Mouse (Mus musculus): Measurements from ENCODE around the gene Hbp1. TPM values are rescaled to one million over a fixed set of nuclear protein-coding genes. Genes with fewer than 3 reads are reported as not detected.

Gene Hbp1
- polyA plus RNA-seq, 1 experiment from 2014 or later = 132 TPM

- Histone ChIP-seq H3K4me2 (replicated peaks; ENCODE audit: low read depth, low read length) (no peak overlapping the region), H3K9ac (replicated peaks; ENCODE audit: low read length) (no peak overlapping the region), H3K27me3 (ENCODE audit: insufficient read depth, low read length) (no peaks in the 10 kb centered on the region), H3K4me1 (ENCODE audit: insufficient read depth, low read length) (no peaks in the 10 kb centered on the region), H3K36me3 (ENCODE audit: insufficient read depth, low read length) (no peaks in the 10 kb centered on the region), H3K27ac (ENCODE audit: low read length) (no peak overlapping the region), H3K9me3 (ENCODE audit: low read length) (no peaks in the 10 kb centered on the region), H3K4me3 (ENCODE audit: low read length) (no peak overlapping the region)
- no peak for ATAC-seq (ENCODE audit: low FRiP score, low TSS enrichment)
- WGBS = 86% methylated on average over 6 of the region's 6 CpGs
Observed at GRCm38 (mm10) chr12:31964074-31964473, 13.7 kb upstream of the Hbp1 start.

- Histone ChIP-seq H3K4me1 (ENCODE audit: insufficient read depth, low read length) (no peaks in the 10 kb centered on the region), H3K27me3 (ENCODE audit: insufficient read depth, low read length) (no peaks in the 10 kb centered on the region), H3K27ac (ENCODE audit: low read length) (no peak overlapping the region), H3K9ac (replicated peaks; ENCODE audit: low read length) (no peak overlapping the region), H3K36me3 (ENCODE audit: insufficient read depth, low read length) (no peaks in the 10 kb centered on the region), H3K9me3 (ENCODE audit: low read length) (no peaks in the 10 kb centered on the region), H3K4me2 (replicated peaks; ENCODE audit: low read depth, low read length) (no peak overlapping the region), H3K4me3 (ENCODE audit: low read length) (no peak overlapping the region)
- no peak for ATAC-seq (ENCODE audit: low FRiP score, low TSS enrichment)
- WGBS = 89% methylated on average over 4 of the region's 4 CpGs
Observed at GRCm38 (mm10) chr12:31955843-31956242, 5.5 kb upstream of the Hbp1 start.

- Histone ChIP-seq H3K9ac (replicated peaks; ENCODE audit: low read length) (peak overlapping the region; percentile 42; the same call in 1 of the 2 replicates), H3K4me1 (ENCODE audit: insufficient read depth, low read length) (peaks cover 5% of the 10 kb centered on the region; the same call in 1 of the 2 replicates), H3K36me3 (ENCODE audit: insufficient read depth, low read length) (no peaks in the 10 kb centered on the region), H3K4me3 (ENCODE audit: low read length) (peak overlapping the region; percentile 43), H3K27me3 (ENCODE audit: insufficient read depth, low read length) (no peaks in the 10 kb centered on the region), H3K4me2 (replicated peaks; ENCODE audit: low read depth, low read length) (peak overlapping the region; percentile 58), H3K9me3 (ENCODE audit: low read length) (no peaks in the 10 kb centered on the region), H3K27ac (ENCODE audit: low read length) (peak overlapping the region; percentile 79)
- ATAC-seq (ENCODE audit: low FRiP score, low TSS enrichment) = no peak
- 1% methylated on average over 9 of the region's 9 CpGs for WGBS
Observed at GRCm38 (mm10) chr12:31950659-31951031, 310 bp upstream of the Hbp1 start.

GRCm38 (mm10) chr12:31949193-31949741 is 1.1 kb downstream of the Hbp1 start:
- peak; percentile 84 for ATAC-seq (ENCODE audit: low FRiP score, low TSS enrichment)
- Histone ChIP-seq H3K4me1 (ENCODE audit: insufficient read depth, low read length) (peaks cover 5% of the 10 kb centered on the region; the same call in 1 of the 2 replicates), H3K9ac (replicated peaks; ENCODE audit: low read length) (peak overlapping the region; percentile 92), H3K9me3 (ENCODE audit: low read length) (no peaks in the 10 kb centered on the region), H3K27me3 (ENCODE audit: insufficient read depth, low read length) (no peaks in the 10 kb centered on the region), H3K4me2 (replicated peaks; ENCODE audit: low read depth, low read length) (peak overlapping the region; percentile 64), H3K36me3 (ENCODE audit: insufficient read depth, low read length) (no peaks in the 10 kb centered on the region), H3K27ac (ENCODE audit: low read length) (peak overlapping the region; percentile 98), H3K4me3 (ENCODE audit: low read length) (peak overlapping the region; percentile 90)
- WGBS = under 1% methylated on average over 58 of the region's 58 CpGs

- H3K9ac ChIP-seq (replicated peaks; ENCODE audit: low read length) = peak overlapping the region; percentile 92
- 18% methylated on average over 7 of the region's 7 CpGs for WGBS
Observed at GRCm38 (mm10) chr12:31948101-31949000, 2.0 kb downstream of the Hbp1 start.

GRCm38 (mm10) chr12:31947476-31947875 is 2.9 kb downstream of the Hbp1 start:
- Histone ChIP-seq H3K4me1 (ENCODE audit: insufficient read depth, low read length) (peaks cover 5% of the 10 kb centered on the region; the same call in 1 of the 2 replicates), H3K4me2 (replicated peaks; ENCODE audit: low read depth, low read length) (no peak overlapping the region), H3K9me3 (ENCODE audit: low read length) (no peaks in the 10 kb centered on the region), H3K9ac (replicated peaks; ENCODE audit: low read length) (no peak overlapping the region), H3K27ac (ENCODE audit: low read length) (no peak overlapping the region), H3K4me3 (ENCODE audit: low read length) (no peak overlapping the region), H3K36me3 (ENCODE audit: insufficient read depth, low read length) (peaks cover 12% of the 10 kb centered on the region), H3K27me3 (ENCODE audit: insufficient read depth, low read length) (no peaks in the 10 kb centered on the region)
- WGBS = 91% methylated on average over 5 of the region's 5 CpGs
- ATAC-seq (ENCODE audit: low FRiP score, low TSS enrichment) = no peak

More at GRCm38 (mm10) chr12:31948101-31949000, 2.0 kb downstream of the Hbp1 start:
- peaks cover 5% of the 10 kb centered on the region; the same call in 1 of the 2 replicates for H3K4me1 ChIP-seq (ENCODE audit: insufficient read depth, low read length)
- H3K4me3 ChIP-seq (ENCODE audit: low read length) = peak overlapping the region; percentile 90
- peak overlapping the region; percentile 64 for H3K4me2 ChIP-seq (replicated peaks; ENCODE audit: low read depth, low read length)
- no peaks in the 10 kb centered on the region for H3K9me3 ChIP-seq (ENCODE audit: low read length)
- H3K27me3 ChIP-seq (ENCODE audit: insufficient read depth, low read length) = no peaks in the 10 kb centered on the region
- peaks cover 4% of the 10 kb centered on the region; the same call in 1 of the 2 replicates for H3K36me3 ChIP-seq (ENCODE audit: insufficient read depth, low read length)
- ATAC-seq (ENCODE audit: low FRiP score, low TSS enrichment) = no peak
- peak overlapping the region; percentile 98 for H3K27ac ChIP-seq (ENCODE audit: low read length)

- Histone ChIP-seq H3K4me2 (replicated peaks; ENCODE audit: low read depth, low read length) (no peak overlapping the region), H3K4me3 (ENCODE audit: low read length) (no peak overlapping the region)
- WGBS = 81% methylated on average over 2 of the region's 2 CpGs
Observed at GRCm38 (mm10) chr12:31944405-31944804, 5.9 kb downstream of the Hbp1 start.

GRCm38 (mm10) chr12:31943020-31943654 is 7.2 kb downstream of the Hbp1 start:
- Histone ChIP-seq H3K4me3 (ENCODE audit: low read length) (no peak overlapping the region), H3K4me2 (replicated peaks; ENCODE audit: low read depth, low read length) (no peak overlapping the region), H3K4me1 (ENCODE audit: insufficient read depth, low read length) (peaks cover 4% of the 10 kb centered on the region; the same call in 1 of the 2 replicates), H3K27me3 (ENCODE audit: insufficient read depth, low read length) (no peaks in the 10 kb centered on the region), H3K36me3 (ENCODE audit: insufficient read depth, low read length) (peaks cover 30% of the 10 kb centered on the region), H3K9ac (replicated peaks; ENCODE audit: low read length) (no peak overlapping the region), H3K9me3 (ENCODE audit: low read length) (no peaks in the 10 kb centered on the region), H3K27ac (ENCODE audit: low read length) (no peak overlapping the region)
- ATAC-seq (ENCODE audit: low FRiP score, low TSS enrichment) = no peak
- WGBS = 97% methylated on average over 4 of the region's 4 CpGs

More at GRCm38 (mm10) chr12:31944405-31944804, 5.9 kb downstream of the Hbp1 start:
- Histone ChIP-seq H3K27me3 (ENCODE audit: insufficient read depth, low read length) (no peaks in the 10 kb centered on the region), H3K36me3 (ENCODE audit: insufficient read depth, low read length) (peaks cover 19% of the 10 kb centered on the region), H3K9ac (replicated peaks; ENCODE audit: low read length) (no peak overlapping the region), H3K27ac (ENCODE audit: low read length) (no peak overlapping the region), H3K4me1 (ENCODE audit: insufficient read depth, low read length) (peaks cover 5% of the 10 kb centered on the region; the same call in 1 of the 2 replicates), H3K9me3 (ENCODE audit: low read length) (no peaks in the 10 kb centered on the region)
- no peak for ATAC-seq (ENCODE audit: low FRiP score, low TSS enrichment)

GRCm38 (mm10) chr12:31939026-31939425 is 11.3 kb downstream of the Hbp1 start:
- no peaks in the 10 kb centered on the region for H3K9me3 ChIP-seq (ENCODE audit: low read length)
- peaks cover 57% of the 10 kb centered on the region for H3K36me3 ChIP-seq (ENCODE audit: insufficient read depth, low read length)
- H3K27ac ChIP-seq (ENCODE audit: low read length) = no peak overlapping the region
- no peak overlapping the region for H3K4me2 ChIP-seq (replicated peaks; ENCODE audit: low read depth, low read length)
- no peaks in the 10 kb centered on the region for H3K27me3 ChIP-seq (ENCODE audit: insufficient read depth, low read length)
- H3K4me3 ChIP-seq (ENCODE audit: low read length) = no peak overlapping the region
- no peaks in the 10 kb centered on the region for H3K4me1 ChIP-seq (ENCODE audit: insufficient read depth, low read length)
- H3K9ac ChIP-seq (replicated peaks; ENCODE audit: low read length) = no peak overlapping the region
- ATAC-seq (ENCODE audit: low FRiP score, low TSS enrichment) = no peak

Measured in kidney, embryonic 16.5 days (tissue).